In the genomic region with DNA sequence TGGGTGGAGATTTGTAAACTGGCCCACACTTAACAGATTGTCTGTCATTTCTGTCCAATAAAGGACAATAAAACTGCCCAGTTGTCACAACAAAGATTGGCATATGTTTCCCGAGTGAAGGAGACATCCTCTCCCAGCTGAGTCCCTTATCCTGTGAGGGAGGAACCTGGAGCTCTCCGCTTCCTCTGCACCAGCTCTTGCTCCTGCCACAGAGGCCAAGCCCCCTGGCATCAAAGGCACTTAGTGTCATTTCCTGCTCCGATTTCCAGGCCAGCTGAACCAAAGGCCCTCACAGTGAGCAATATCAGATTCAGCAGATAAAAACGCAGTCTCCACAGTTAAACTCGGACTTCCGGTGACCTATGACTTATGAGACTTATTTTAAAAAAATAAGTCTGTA, we compare ENCODE assay signal across 24 mouse cellular contexts.
DNase-seq lines count a peak whose midpoint lies in the region; ATAC-seq and TF ChIP-seq lines count a peak whose summit lies in the region.
"Had no signal": no experiment of that assay in that cellular context is flagged by ENCODE, and none has a peak within 500 bp of the region (broad histone marks: within the 10 kb centered on the region; RNA-seq: fewer than 3 reads in every experiment).

No protein-coding gene starts in this region.

- H3K4me1 ChIP-seq in kidney, postnatal 0 days (replicated peaks; ENCODE audit: insufficient read depth, low read length) = no peaks in the 10 kb centered on the region; the same call in 1 of the 2 replicates
- H3K4me1 ChIP-seq in hindbrain, embryonic 16.5 days (ENCODE audit: control insufficient read depth, insufficient read depth, low read depth, low read length) = no peaks in the 10 kb centered on the region
- H3K4me1 ChIP-seq: hindbrain, embryonic 12.5 days; neural tube, embryonic 13.5 days had no signal

- WGBS in kidney, postnatal 0 days = 24% methylated on average over 6 of the region's 6 CpGs
- 75% methylated on average over 6 of the region's 6 CpGs for WGBS in hindbrain, embryonic 16.5 days

- no peak for TF ChIP-seq CTCF in kidney, postnatal 0 days (IDR thresholded peaks at IDR 0.05; ENCODE audit: low read depth)

- H3K4me3 ChIP-seq in kidney, postnatal 0 days (replicated peaks; ENCODE audit: low read depth, low read length) = no peak overlapping the region
- H3K4me3 ChIP-seq in hindbrain, embryonic 16.5 days (ENCODE audit: low read length) = no peak overlapping the region
- H3K4me3 ChIP-seq: embryonic facial prominence, embryonic 15.5 days; hindbrain, embryonic 12.5 days; liver, embryonic 13.5 days; midbrain, embryonic 10.5 days; myocyte; neural tube, embryonic 13.5 days had no signal

- H3K9me3 ChIP-seq in kidney, postnatal 0 days (replicated peaks; ENCODE audit: low read length) = no peaks in the 10 kb centered on the region
- no peaks in the 10 kb centered on the region for H3K9me3 ChIP-seq in hindbrain, embryonic 16.5 days (ENCODE audit: control insufficient read depth, low read length)
- H3K9me3 ChIP-seq: embryonic facial prominence, embryonic 15.5 days; hindbrain, embryonic 12.5 days; liver, embryonic 13.5 days; midbrain, embryonic 10.5 days; neural tube, embryonic 13.5 days had no signal

- H3K27me3 ChIP-seq in kidney, postnatal 0 days (ENCODE audit: insufficient read depth, low read length) = no peaks in the 10 kb centered on the region
- H3K27me3 ChIP-seq in hindbrain, embryonic 16.5 days (replicated peaks; ENCODE audit: control insufficient read depth, insufficient read depth, low read length) = no peaks in the 10 kb centered on the region
- H3K27me3 ChIP-seq: embryonic facial prominence, embryonic 15.5 days; hindbrain, embryonic 12.5 days; liver, embryonic 13.5 days; neural tube, embryonic 13.5 days; Patski had no signal

- H3K36me3 ChIP-seq in kidney, postnatal 0 days (ENCODE audit: insufficient read depth, low read length) = no peaks in the 10 kb centered on the region
- H3K36me3 ChIP-seq in hindbrain, embryonic 16.5 days (ENCODE audit: control insufficient read depth, insufficient read depth, low read length) = no peaks in the 10 kb centered on the region
- H3K36me3 ChIP-seq: embryonic facial prominence, embryonic 15.5 days; hindbrain, embryonic 12.5 days; liver, embryonic 13.5 days; midbrain, embryonic 10.5 days; neural tube, embryonic 13.5 days had no signal

- H3K4me2 ChIP-seq in kidney, postnatal 0 days (ENCODE audit: low read length) = no peak overlapping the region
- no peak overlapping the region for H3K4me2 ChIP-seq in hindbrain, embryonic 16.5 days (ENCODE audit: low read length)
- H3K4me2 ChIP-seq: embryonic facial prominence, embryonic 15.5 days; hindbrain, embryonic 12.5 days; liver, embryonic 13.5 days; neural tube, embryonic 13.5 days had no signal

- no peak overlapping the region for H3K9ac ChIP-seq in kidney, postnatal 0 days (ENCODE audit: low read depth, low read length)
- H3K9ac ChIP-seq in hindbrain, embryonic 16.5 days (ENCODE audit: low read depth, low read length) = no peak overlapping the region
- H3K9ac ChIP-seq: embryonic facial prominence, embryonic 15.5 days; hindbrain, embryonic 12.5 days; liver, embryonic 13.5 days; neural tube, embryonic 13.5 days had no signal

- ATAC-seq in kidney, postnatal 0 days (replicated peaks; ENCODE audit: low FRiP score, low read depth) = no peak
- ATAC-seq in hindbrain, embryonic 16.5 days = no peak
- ATAC-seq: forebrain, embryonic 16.5 days; midbrain, embryonic 16.5 days; Patski had no signal

- peak; percentile 46 for DNase-seq in embryo, embryonic 10 days (ENCODE audit: low spot score)
- DNase-seq in embryo, embryonic 9.5 days (ENCODE audit: extremely low spot score) = no peak
- peak; percentile 26 for DNase-seq in kidney, postnatal 0 days (ENCODE audit: low spot score)
- DNase-seq in kidney, adult 18-20 months = no peak
- peak; percentile 21 for DNase-seq in retina, postnatal 1 day
- DNase-seq in retina, embryonic 14.5 days (ENCODE audit: low spot score) = no peak
- DNase-seq: adrenal gland, postnatal 10 days; cerebellum, adult 8-10 months; gastrocnemius, postnatal 10 days; kidney, adult 11 months; layer of hippocampus, adult 9-11 months; liver, embryonic 13.5 days; right cerebral cortex, adult 18-20 months; right cerebral cortex, postnatal 4 days; thymus, postnatal 14 days had no signal

- H3K27ac ChIP-seq in kidney, postnatal 0 days = no peak overlapping the region
- H3K27ac ChIP-seq in hindbrain, embryonic 16.5 days (ENCODE audit: low read depth, low read length) = no peak overlapping the region
- H3K27ac ChIP-seq: embryonic facial prominence, embryonic 15.5 days; hindbrain, embryonic 12.5 days; liver, embryonic 13.5 days; midbrain, embryonic 10.5 days; neural tube, embryonic 13.5 days had no signal

Comparison
In these comparisons a context has a peak if more than half of its experiments do, and no peak if none do; other contexts are left out.
1. DNase-seq: peak in embryo, embryonic 10 days (single experiment), kidney, postnatal 0 days (single experiment) and retina, postnatal 1 day (single experiment); none in embryo, embryonic 9.5 days (single experiment), kidney, adult 18-20 months (single experiment) and retina, embryonic 14.5 days (single experiment).